Mouse (Mus musculus) small intestine, adult 2 months (tissue): ENCODE data around the gene Slc46a1. TPM values are rescaled to one million over a fixed set of nuclear protein-coding genes. Genes with fewer than 3 reads are reported as not detected.
A peak's percentile ranks its signal among the peaks of the same experiment; 100 is the strongest.

ENCODE experiments used
- H3K27ac ChIP-seq: fragments of 200-500 bp; 2 replicates; pipeline ENCODE4 v1.5.1; 2012; ENCODE audit warnings: low read depth, low read length, control low read depth, inconsistent platforms; ENCODE audit not compliant: insufficient read depth
- H3K27me3 ChIP-seq: fragments of 200-500 bp; 2 replicates; pipeline ENCODE4 v1.6.1; 2012; ENCODE audit warnings: mild to moderate bottlenecking, moderate library complexity, low read length, inconsistent platforms; ENCODE audit not compliant: control insufficient read depth, insufficient read depth
- H3K36me3 ChIP-seq: fragments of 200-500 bp; 2 replicates; pipeline ENCODE4 v1.6.1; 2012; ENCODE audit warnings: mild to moderate bottlenecking, low read length, control low read depth, inconsistent platforms; ENCODE audit not compliant: control insufficient read depth, insufficient read depth
- H3K4me1 ChIP-seq: fragments of 200-500 bp; 2 replicates; pipeline ENCODE4 v1.6.1; 2012; ENCODE audit warnings: low read length, inconsistent platforms, mixed read lengths; ENCODE audit not compliant: control insufficient read depth, insufficient read depth, insufficient read length
- H3K4me3 ChIP-seq: fragments of 200-500 bp; 2 replicates; pipeline ENCODE4 v1.5.1; 2012; ENCODE audit warnings: low read depth, mild to moderate bottlenecking, control low read depth, inconsistent platforms, low read length, moderate library complexity
- CTCF ChIP-seq: fragments of 200-500 bp; IDR thresholded peaks from 2 replicates; pipeline ENCODE4 v1.5.1; 2012; ENCODE audit warnings: low read depth, mild to moderate bottlenecking, control low read depth, inconsistent platforms, low read length, moderate library complexity, mixed read lengths; ENCODE audit not compliant: insufficient replicate concordance, insufficient read length; ENCODE audit errors: extremely low read depth
- POLR2A ChIP-seq: fragments of 200-500 bp; IDR thresholded peaks from 2 replicates; pipeline ENCODE4 v1.6.1; 2012; ENCODE audit warnings: low read depth, mild to moderate bottlenecking, control low read depth, inconsistent platforms, low read length, moderate library complexity
- WGBS: fragments of 180-500 bp; shearing (Covaris S2); methylation state at CpG from one replicate; pipeline ENCODE4 v1.1.7; 2018; 5-methylcytosine and 5-hydroxymethylcytosine counted together
- polyA plus RNA-seq: library from polyadenylated mRNA; depleted of rRNA; stranded (reverse); fragments of >200 nt; gene quantifications from 2 replicates; pipeline ENCODE4 v1.2.3, GENCODE M21; 2012; rRNA removed

Slc46a1 gene
- polyA plus RNA-seq, 1 experiment: 117 TPM

DNA sequence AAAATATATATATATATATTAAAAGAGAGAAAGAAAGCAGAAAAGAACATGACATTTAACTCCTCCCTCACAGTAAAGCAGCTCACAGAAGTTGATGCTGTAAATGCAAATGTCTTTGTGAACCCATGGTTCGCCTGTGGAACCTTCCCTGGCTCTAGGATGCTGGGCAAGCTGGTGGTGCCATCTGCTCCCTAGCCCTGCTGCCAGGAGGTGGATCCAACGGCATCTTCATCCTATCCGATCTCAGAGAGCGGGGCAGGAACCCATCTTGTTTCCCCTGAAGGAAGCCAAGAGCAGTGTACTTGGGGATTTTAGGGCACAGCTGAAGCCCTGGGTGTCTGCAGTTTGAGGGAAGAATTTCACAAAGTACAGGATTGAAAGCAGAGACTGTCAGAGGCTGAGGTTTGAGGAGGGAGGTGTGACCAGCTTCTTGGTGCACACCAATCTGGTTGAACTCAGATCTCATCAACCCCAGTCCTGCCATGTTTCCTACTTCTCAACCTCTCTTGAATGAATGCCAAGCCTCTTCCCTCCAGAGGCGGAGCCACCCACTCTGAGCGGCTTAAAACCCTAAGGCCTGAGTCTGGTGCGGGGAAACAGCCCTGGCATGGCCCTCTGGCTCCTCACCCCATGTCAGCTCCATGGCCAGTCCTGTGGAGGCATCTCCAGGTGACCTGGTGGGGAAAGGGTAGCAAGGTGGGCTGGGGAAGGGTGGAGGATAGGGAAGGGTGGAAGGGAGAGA is 37.6 kb downstream of the Slc46a1 start, which contains the start of gene Sebox:
TSS of gene Sebox (plus strand) at position 539 of the 742 bp plus-strand sequence.
- H3K27ac ChIP-seq: no peak within 1 kb of the TSS
- no peak within 1 kb of the TSS for H3K4me3 ChIP-seq
- no peaks in the 10 kb centered on the region for H3K4me1 ChIP-seq
- 63% methylated on average over 7 of the region's 7 CpGs for WGBS
- H3K36me3 ChIP-seq: peaks cover 21% of the 10 kb centered on the region
- no peak for TF ChIP-seq CTCF
- TF ChIP-seq POLR2A: no peak
- peaks cover 11% of the 10 kb centered on the region for H3K27me3 ChIP-seq

DNA sequence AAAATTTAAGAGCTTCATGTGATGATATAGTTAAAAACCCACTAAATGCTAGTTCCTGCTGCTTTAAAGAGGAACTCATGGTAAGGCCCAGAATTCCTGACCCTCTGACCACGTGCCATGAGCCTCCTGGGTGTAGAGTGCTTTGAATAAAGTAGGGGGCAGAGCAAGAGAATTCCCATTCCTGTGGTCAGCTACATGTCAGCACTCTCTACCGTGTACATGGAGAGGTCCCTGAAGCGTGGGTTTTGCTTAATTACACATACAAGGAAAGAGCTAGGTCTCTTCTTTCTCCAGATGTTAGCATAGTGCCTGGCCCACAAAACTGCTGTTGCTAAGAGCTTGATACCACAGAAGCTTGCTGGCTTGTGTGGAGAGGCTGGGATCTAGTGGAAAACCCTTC is 39.9 kb downstream of the Slc46a1 start:
- no peaks in the 10 kb centered on the region for H3K4me1 ChIP-seq
- WGBS: 84% methylated on average over 3 of the region's 3 CpGs
- H3K27me3 ChIP-seq: 0 out of 2 replicates have a peak, but pooled peaks cover 6% of the 10 kb centered on the region
- TF ChIP-seq POLR2A (no peak), CTCF (no peak)
- H3K27ac ChIP-seq: no peak overlapping the region
- no peak overlapping the region for H3K4me3 ChIP-seq
- H3K36me3 ChIP-seq: peaks cover 36% of the 10 kb centered on the region

DNA sequence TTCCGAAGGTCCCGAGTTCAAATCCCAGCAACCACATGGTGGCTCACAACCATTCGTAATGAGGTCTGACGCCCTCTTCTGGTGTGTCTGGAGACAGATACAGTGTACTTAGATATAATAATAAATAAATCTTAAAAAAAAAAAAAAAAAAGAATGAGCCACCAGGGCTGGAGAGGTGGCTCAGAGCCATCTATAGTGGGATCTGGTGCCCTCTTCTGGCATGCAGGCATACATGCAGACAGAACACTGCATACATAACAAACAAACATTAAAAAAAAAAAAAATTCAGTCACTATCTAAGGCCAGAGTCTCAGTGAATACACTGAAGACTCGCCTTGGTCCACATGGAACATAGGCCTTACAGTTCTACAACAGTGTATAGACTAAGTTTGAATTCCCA is 43.7 kb downstream of the Slc46a1 start:
- H3K4me3 ChIP-seq: no peak overlapping the region
- H3K4me1 ChIP-seq: no peaks in the 10 kb centered on the region
- TF ChIP-seq CTCF: no peak
- no peak for TF ChIP-seq POLR2A
- WGBS: 80% methylated on average over 5 of the region's 5 CpGs
- H3K27ac ChIP-seq: no peak overlapping the region
- H3K36me3 ChIP-seq: peaks cover 36% of the 10 kb centered on the region
- H3K27me3 ChIP-seq: no peaks in the 10 kb centered on the region

GRCm38 (mm10) chr11:78512025-78512957 is 46.8 kb downstream of the Slc46a1 start, which contains the start of the genes Tmem199 and Poldip2:
Gene Tmem199, minus strand, starts transcription at chr11:78512172.
Gene Poldip2, plus strand, starts transcription at chr11:78512193.
- H3K4me1 ChIP-seq: no peaks in the 10 kb centered on the region
- WGBS: 1% methylated on average over 67 of the region's 67 CpGs
- peaks cover 33% of the 10 kb centered on the region for H3K36me3 ChIP-seq
- H3K27me3 ChIP-seq: no peaks in the 10 kb centered on the region
- H3K27ac ChIP-seq: 0 out of 2 replicates have a peak within 1 kb of the TSS, but pooled peaks have one; percentile 3
- TF ChIP-seq CTCF (no peak), POLR2A (peak; percentile 81; the same call in 1 of the 2 replicates)
- peak within 1 kb of the TSS; percentile 82 for H3K4me3 ChIP-seq

DNA sequence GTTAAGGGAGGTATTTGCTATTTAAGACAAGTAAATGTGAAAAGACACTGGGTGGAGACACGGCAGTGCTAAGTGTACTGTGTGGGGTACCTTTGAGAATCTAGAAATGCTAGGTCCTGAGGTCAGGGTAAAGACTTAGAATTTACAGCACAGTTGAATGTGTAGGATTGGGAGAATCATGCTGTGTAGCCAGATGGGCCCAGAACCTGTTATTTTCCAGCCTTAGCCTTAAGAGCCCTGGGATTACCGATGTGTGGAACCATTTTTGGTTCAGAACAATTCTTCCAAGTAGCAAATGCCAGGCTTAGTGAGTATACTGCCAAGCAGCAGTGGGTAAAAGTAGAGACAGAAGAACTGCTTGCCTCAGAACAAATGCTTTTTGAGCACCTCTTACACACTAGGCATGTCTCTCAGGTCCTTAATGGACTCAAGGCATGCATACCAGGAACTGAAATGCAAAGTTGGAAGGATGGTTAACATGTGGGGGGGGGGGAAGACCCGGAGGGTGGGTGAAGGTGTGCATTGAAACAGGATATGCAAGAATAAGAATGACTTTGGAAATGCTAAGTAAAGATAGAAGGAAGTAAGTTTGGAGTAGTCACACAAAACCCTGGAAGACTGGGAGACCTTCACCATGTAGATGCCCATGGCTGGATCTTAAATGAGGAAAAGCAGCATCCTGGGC is 47.8 kb downstream of the Slc46a1 start:
- H3K27me3 ChIP-seq: no peaks in the 10 kb centered on the region
- peaks cover 33% of the 10 kb centered on the region for H3K36me3 ChIP-seq
- H3K4me3 ChIP-seq: no peak overlapping the region
- TF ChIP-seq CTCF: no peak
- no peak for TF ChIP-seq POLR2A
- WGBS: 51% methylated on average over 3 of the region's 3 CpGs
- H3K4me1 ChIP-seq: no peaks in the 10 kb centered on the region
- H3K27ac ChIP-seq: no peak overlapping the region

- H3K4me3 ChIP-seq: no peak overlapping the region
- WGBS: 64% methylated on average over 2 of the region's 2 CpGs
- TF ChIP-seq CTCF (peak; percentile 56; the same call in 1 of the 2 replicates), POLR2A (no peak)
- H3K36me3 ChIP-seq: peaks cover 34% of the 10 kb centered on the region
- H3K27me3 ChIP-seq: no peaks in the 10 kb centered on the region
- H3K27ac ChIP-seq: no peak overlapping the region
- H3K4me1 ChIP-seq: no peaks in the 10 kb centered on the region
Measured at GRCm38 (mm10) chr11:78515549-78516325, 50.2 kb downstream of the Slc46a1 start.

- no peak overlapping the region for H3K27ac ChIP-seq
- TF ChIP-seq CTCF: no peak
- no peak for TF ChIP-seq POLR2A
- H3K4me1 ChIP-seq: no peaks in the 10 kb centered on the region
- peaks cover 65% of the 10 kb centered on the region for H3K36me3 ChIP-seq
- H3K27me3 ChIP-seq: no peaks in the 10 kb centered on the region
- 91% methylated on average over 10 of the region's 10 CpGs for WGBS
- H3K4me3 ChIP-seq: no peak overlapping the region
Measured at GRCm38 (mm10) chr11:78518931-78519330, 53.4 kb downstream of the Slc46a1 start.

Other genes with a start within 250 kb of the Slc46a1 start
- gene Sdf2, start 220.0 kb upstream of the Slc46a1 start, polyA plus RNA-seq: 91.3 and 125 TPM in 2 replicates
- 19.2 and 28.5 TPM in 2 replicates for gene Supt6, start 219.7 kb upstream of the Slc46a1 start, polyA plus RNA-seq
- gene 2610507B11Rik, start 203.9 kb upstream of the Slc46a1 start, polyA plus RNA-seq: 38.2 and 51.7 TPM in 2 replicates
- 0.14 and 0.18 TPM in 2 replicates for gene BC030499, start 174.9 kb upstream of the Slc46a1 start, polyA plus RNA-seq
- 5.1 and 7.5 TPM in 2 replicates for gene Spag5, start 164.2 kb upstream of the Slc46a1 start, polyA plus RNA-seq
- gene Aldoc, start 142.7 kb upstream of the Slc46a1 start, polyA plus RNA-seq: 8.8 and 11.7 TPM in 2 replicates
- gene Pigs, start 137.3 kb upstream of the Slc46a1 start, polyA plus RNA-seq: 47.6 and 70.8 TPM in 2 replicates
- 12.7 and 13.3 TPM in 2 replicates for gene Unc119, start 122.2 kb upstream of the Slc46a1 start, polyA plus RNA-seq
- gene Foxn1, start 79.1 kb upstream of the Slc46a1 start, polyA plus RNA-seq: 0.06 TPM in 1 of 2 replicates, not detected in the other
- 24.9 and 374 TPM in 2 replicates for gene Slc13a2, start 43.5 kb upstream of the Slc46a1 start, polyA plus RNA-seq
- 0.43 and 0.60 TPM in 2 replicates for gene Sarm1, start 32.1 kb downstream of the Slc46a1 start, polyA plus RNA-seq
- gene Vtn, start 33.4 kb downstream of the Slc46a1 start, polyA plus RNA-seq: 3.2 and 21.1 TPM in 2 replicates
- gene Sebox, start 37.8 kb downstream of the Slc46a1 start, polyA plus RNA-seq: not detected in 2 replicates
- 3.7 and 3.8 TPM in 2 replicates for gene Tmem199, start 46.5 kb downstream of the Slc46a1 start, polyA plus RNA-seq
- 18.1 and 24.9 TPM in 2 replicates for gene Poldip2, start 46.5 kb downstream of the Slc46a1 start, polyA plus RNA-seq
- gene Tnfaip1, start 70.6 kb downstream of the Slc46a1 start, polyA plus RNA-seq: 31.3 and 64.5 TPM in 2 replicates
- 114 and 137 TPM in 2 replicates for gene Ift20, start 70.7 kb downstream of the Slc46a1 start, polyA plus RNA-seq
- 32.4 and 47.0 TPM in 2 replicates for gene Tmem97, start 85.1 kb downstream of the Slc46a1 start, polyA plus RNA-seq
- gene Nlk, start 231.7 kb downstream of the Slc46a1 start, polyA plus RNA-seq: 7.8 and 9.8 TPM in 2 replicates